8 mouse cellular contexts compared by ENCODE assay signal in the genomic region with DNA sequence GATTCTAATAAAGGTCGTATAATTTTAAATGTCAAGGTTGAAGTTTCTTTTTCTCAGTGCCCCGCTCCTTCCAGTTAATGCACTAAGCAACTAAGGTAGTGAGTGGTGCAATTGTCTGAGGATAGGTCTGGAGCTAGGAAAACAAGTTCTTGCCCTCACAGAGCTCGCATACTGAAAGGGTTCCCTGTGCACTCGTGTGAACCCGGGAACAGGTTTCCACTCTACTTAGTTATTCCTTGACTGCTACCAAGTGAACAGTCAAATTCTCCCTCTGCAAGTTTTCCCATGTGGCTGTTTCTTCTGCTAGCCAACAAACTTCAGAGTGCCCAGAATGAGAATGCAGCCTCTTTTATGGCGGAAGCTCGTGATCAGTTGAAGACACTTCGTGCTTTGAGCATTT. TPM values are rescaled to one million over a fixed set of nuclear protein-coding genes. Genes with fewer than 3 reads are reported as not detected.
DNase-seq lines count a peak whose midpoint lies in the region; ATAC-seq and TF ChIP-seq lines count a peak whose summit lies in the region.

No protein-coding gene starts in this region.

- no peak for TF ChIP-seq CTCF in layer of hippocampus, adult 2 months (conservative IDR thresholded peaks at IDR 0.05)
- TF ChIP-seq CTCF in forebrain, postnatal 0 days (IDR thresholded peaks at IDR 0.05; ENCODE audit: low read depth): no peak

- no peak for TF ChIP-seq POLR2A in limb, embryonic 14.5 days (IDR thresholded peaks at IDR 0.05; ENCODE audit: borderline replicate concordance, extremely low read depth, insufficient read depth, insufficient read length)

- H3K9ac ChIP-seq in forebrain, postnatal 0 days: peak overlapping the region; percentile 72
- H3K9ac ChIP-seq in limb, embryonic 14.5 days (ENCODE audit: low read depth, low read length, severe bottlenecking): peak overlapping the region; percentile 86
- H3K9ac ChIP-seq in neural tube, embryonic 12.5 days: peak overlapping the region; percentile 91

- 2% methylated on average over 8 of the region's 8 CpGs for WGBS in forebrain, postnatal 0 days
- WGBS in limb, embryonic 14.5 days: 5% methylated on average over 8 of the region's 8 CpGs
- WGBS in neural tube, embryonic 12.5 days: 4% methylated on average over 8 of the region's 8 CpGs

- 0 out of 2 replicates have a peak, but pooled peaks cover 5% of the 10 kb centered on the region for H3K36me3 ChIP-seq in forebrain, postnatal 0 days (ENCODE audit: insufficient read depth)
- no peaks in the 10 kb centered on the region for H3K36me3 ChIP-seq in limb, embryonic 14.5 days (ENCODE audit: control insufficient read depth, insufficient read depth, low read length)
- peaks cover 2% of the 10 kb centered on the region; the same call in 1 of the 2 replicates for H3K36me3 ChIP-seq in neural tube, embryonic 12.5 days

- DNase-seq in layer of hippocampus, adult 2 months (ENCODE audit: low spot score in 2 of 2): no peak
- no peak for DNase-seq in layer of hippocampus, adult 8-10 months (ENCODE audit: low spot score in 2 of 2)
- DNase-seq in forebrain, postnatal 0 days: no peak
- DNase-seq in limb, embryonic 14.5 days (ENCODE audit: low spot score): peak; percentile 16
- no peak for DNase-seq in frontal cortex, postnatal 10 days (ENCODE audit: low spot score in 2 of 2)
- DNase-seq in ovary, adult 18-20 months (ENCODE audit: low spot score): no peak

- H3K9me3 ChIP-seq in forebrain, postnatal 0 days (ENCODE audit: low read length): no peaks in the 10 kb centered on the region
- no peaks in the 10 kb centered on the region for H3K9me3 ChIP-seq in limb, embryonic 14.5 days (ENCODE audit: control insufficient read depth, low read length)
- H3K9me3 ChIP-seq in neural tube, embryonic 12.5 days: no peaks in the 10 kb centered on the region

- peak overlapping the region; percentile 100 for H3K27ac ChIP-seq in layer of hippocampus, adult 2 months
- peak overlapping the region; percentile 42 for H3K27ac ChIP-seq in brown adipose tissue, adult 24 weeks (replicated peaks; ENCODE audit: low read depth, low read length)
- peak overlapping the region; percentile 82; the same call in 1 of the 2 replicates for H3K27ac ChIP-seq in forebrain, postnatal 0 days (ENCODE audit: low read depth, low read length)
- peak overlapping the region; percentile 82 for H3K27ac ChIP-seq in limb, embryonic 14.5 days (replicated peaks; ENCODE audit: low read depth, low read length)
- H3K27ac ChIP-seq in neural tube, embryonic 12.5 days: no peak overlapping the region

- H3K4me3 ChIP-seq in layer of hippocampus, adult 2 months: peak overlapping the region; percentile 91
- peak overlapping the region; percentile 62 for H3K4me3 ChIP-seq in brown adipose tissue, adult 24 weeks (ENCODE audit: insufficient read depth, low read depth, low read length)
- peak overlapping the region; percentile 96 for H3K4me3 ChIP-seq in forebrain, postnatal 0 days (ENCODE audit: low read depth, low read length)
- H3K4me3 ChIP-seq in limb, embryonic 14.5 days (replicated peaks; ENCODE audit: low read length): peak overlapping the region; percentile 100
- H3K4me3 ChIP-seq in neural tube, embryonic 12.5 days: peak overlapping the region; percentile 98

- H3K4me1 ChIP-seq in brown adipose tissue, adult 24 weeks (ENCODE audit: control insufficient read depth, insufficient read depth, insufficient read length, low read length): no peaks in the 10 kb centered on the region; the same call in 1 of the 2 replicates
- peaks cover 17% of the 10 kb centered on the region for H3K4me1 ChIP-seq in forebrain, postnatal 0 days (ENCODE audit: insufficient read depth)
- peaks cover 7% of the 10 kb centered on the region for H3K4me1 ChIP-seq in limb, embryonic 14.5 days (ENCODE audit: control insufficient read depth, insufficient read depth, low read length)
- peaks cover 9% of the 10 kb centered on the region for H3K4me1 ChIP-seq in neural tube, embryonic 12.5 days

- ATAC-seq in forebrain, postnatal 0 days: no peak
- ATAC-seq in limb, embryonic 14.5 days (ENCODE audit: low FRiP score, low read depth): no peak
- peak; percentile 18 for ATAC-seq in neural tube, embryonic 12.5 days (ENCODE audit: low FRiP score, low read depth)

- peak overlapping the region; percentile 90 for H3K4me2 ChIP-seq in forebrain, postnatal 0 days (ENCODE audit: low read depth)
- H3K4me2 ChIP-seq in limb, embryonic 14.5 days (replicated peaks; ENCODE audit: low read depth, low read length, severe bottlenecking): peak overlapping the region; percentile 80
- H3K4me2 ChIP-seq in neural tube, embryonic 12.5 days (replicated peaks): peak overlapping the region; percentile 84

- no peaks in the 10 kb centered on the region for H3K27me3 ChIP-seq in forebrain, postnatal 0 days (ENCODE audit: insufficient read depth, low read length)
- H3K27me3 ChIP-seq in limb, embryonic 14.5 days (ENCODE audit: control insufficient read depth, insufficient read depth, low read length): no peaks in the 10 kb centered on the region
- H3K27me3 ChIP-seq in neural tube, embryonic 12.5 days (replicated peaks): no peaks in the 10 kb centered on the region

RNA-seq across cellular contexts. Expression of a gene that starts 0.6 kb away (rescaled TPM):
- total RNA-seq in layer of hippocampus, adult 2 months (2021): 10 to 100 TPM; 58.0 to 63.2 TPM
- 10 to 100 TPM; 62.3 to 66.0 (median 63.4) TPM for total RNA-seq in layer of hippocampus, adult 8-10 months (2022)
- 66.6 and 85.5 TPM in 2 replicates for polyA plus RNA-seq in brown adipose tissue, adult 24 weeks (2012; ENCODE audit: insufficient read depth, insufficient read length, missing spikeins)
- 66.9 and 76.7 TPM in 2 replicates for total RNA-seq in forebrain, postnatal 0 days (2014; rRNA removed)
- 25.7 and 36.7 TPM in 2 replicates for polyA plus RNA-seq in forebrain, postnatal 0 days (2015; fragmentation: Nextera tagmentation; extraction: Ambion mirVana)
- 15.8 and 22.3 TPM in 2 replicates for polyA plus RNA-seq in limb, embryonic 14.5 days (2012; rRNA removed)
- 35.5 and 38.5 TPM in 2 replicates for polyA plus RNA-seq in limb, embryonic 14.5 days (2014; fragmentation: Nextera tagmentation; extraction: Ambion mirVana)
- 49.0 and 52.9 TPM in 2 replicates for polyA plus RNA-seq in neural tube, embryonic 12.5 days (2016; fragmentation: Nextera tagmentation; extraction: Ambion mirVana)
